ENCODE assay signal across 16 mouse cellular contexts in genomic region chr16:33163330-33164090, GRCm38 (mm10). TPM values are rescaled to one million over a fixed set of nuclear protein-coding genes. Genes with fewer than 3 reads are reported as not detected.
A peak's percentile ranks its signal among the peaks of the same experiment; 100 is the strongest.
DNase-seq lines count a peak whose midpoint lies in the region; ATAC-seq and TF ChIP-seq lines count a peak whose summit lies in the region.
"Had no signal": no experiment of that assay in that cellular context is flagged by ENCODE, and none has a peak within 500 bp of the region (broad histone marks: within the 10 kb centered on the region; RNA-seq: fewer than 3 reads in every experiment).

No protein-coding gene starts in this region.

- 0 out of 2 replicates have a peak, but pooled peaks cover 3% of the 10 kb centered on the region for H3K9me3 ChIP-seq in liver, embryonic 12.5 days (replicated peaks)
- H3K9me3 ChIP-seq in heart, postnatal 0 days (replicated peaks; ENCODE audit: control insufficient read depth, low read length) = 0 out of 2 replicates have a peak, but pooled peaks cover 2% of the 10 kb centered on the region
- H3K9me3 ChIP-seq: embryonic facial prominence, embryonic 12.5 days; midbrain, embryonic 13.5 days; neural tube, embryonic 13.5 days had no signal

- H3K27ac ChIP-seq in liver, adult 2 months (replicated peaks; ENCODE audit: insufficient read depth, low read depth, low read length) = peak overlapping the region; percentile 46
- H3K27ac ChIP-seq in liver, embryonic 12.5 days = no peak overlapping the region
- peak overlapping the region; percentile 69 for H3K27ac ChIP-seq in heart, postnatal 0 days (ENCODE audit: low read depth)
- H3K27ac ChIP-seq: embryonic facial prominence, embryonic 12.5 days; midbrain, embryonic 13.5 days; neural tube, embryonic 13.5 days had no signal

- no peak for TF ChIP-seq CTCF in liver, adult 2 months (IDR thresholded peaks at IDR 0.05; ENCODE audit: low read depth, low read length)
- no peak for TF ChIP-seq CTCF in heart, postnatal 0 days (IDR thresholded peaks at IDR 0.05; ENCODE audit: low read depth)

- 27% methylated on average over 13 of the region's 13 CpGs for WGBS in liver, adult 2 months
- WGBS in liver, embryonic 12.5 days (ENCODE audit: insufficient replicate concordance) = 64% methylated on average over 13 of the region's 13 CpGs
- 44% methylated on average over 13 of the region's 13 CpGs for WGBS in heart, postnatal 0 days

- no peak for TF ChIP-seq POLR2A in liver, adult 2 months (IDR thresholded peaks at IDR 0.05; ENCODE audit: extremely low read depth, insufficient read depth, low read length)

- DNase-seq in liver, adult 2 months (ENCODE audit: extremely low read depth, low read depth, low spot score) = peak; percentile 91
- peak; percentile 38 for DNase-seq in adipocyte (ENCODE audit: low spot score)
- peak; percentile 89 for DNase-seq in adrenal gland, postnatal 10 days
- DNase-seq in heart, postnatal 0 days (ENCODE audit: low spot score) = peak; percentile 50
- DNase-seq in urinary bladder, postnatal 10 days (ENCODE audit: low spot score) = no peak
- no peak for DNase-seq in cerebellum, adult 9-10 months
- DNase-seq: cerebellum, adult 9-11 months; kidney, postnatal 14 days; lung, embryonic 14.5 days; right cerebral cortex, postnatal 25 days had no signal

- H3K4me1 ChIP-seq in liver, adult 2 months (ENCODE audit: control insufficient read depth, insufficient read depth, low read length) = peaks cover 4% of the 10 kb centered on the region; the same call in 1 of the 2 replicates
- H3K4me1 ChIP-seq in liver, embryonic 12.5 days = 0 out of 2 replicates have a peak, but pooled peaks cover 5% of the 10 kb centered on the region
- H3K4me1 ChIP-seq in heart, postnatal 0 days (ENCODE audit: control insufficient read depth, insufficient read depth) = 0 out of 2 replicates have a peak, but pooled peaks cover 3% of the 10 kb centered on the region
- H3K4me1 ChIP-seq: embryonic facial prominence, embryonic 12.5 days; midbrain, embryonic 13.5 days; neural tube, embryonic 13.5 days had no signal

- no peaks in the 10 kb centered on the region for H3K36me3 ChIP-seq in liver, adult 2 months (ENCODE audit: control insufficient read depth, insufficient read depth, low read length)
- H3K36me3 ChIP-seq in liver, embryonic 12.5 days = no peaks in the 10 kb centered on the region
- H3K36me3 ChIP-seq in heart, postnatal 0 days (replicated peaks; ENCODE audit: control insufficient read depth, insufficient read depth, low read length) = no peaks in the 10 kb centered on the region
- H3K36me3 ChIP-seq: embryonic facial prominence, embryonic 12.5 days; midbrain, embryonic 13.5 days; neural tube, embryonic 13.5 days had no signal

- H3K27me3 ChIP-seq in liver, adult 2 months (ENCODE audit: control insufficient read depth, insufficient read depth, low read length) = no peaks in the 10 kb centered on the region
- no peaks in the 10 kb centered on the region for H3K27me3 ChIP-seq in liver, embryonic 12.5 days (replicated peaks)
- no peaks in the 10 kb centered on the region for H3K27me3 ChIP-seq in heart, postnatal 0 days (ENCODE audit: control insufficient read depth, insufficient read depth, low read length)
- H3K27me3 ChIP-seq: embryonic facial prominence, embryonic 12.5 days; midbrain, embryonic 13.5 days; neural tube, embryonic 13.5 days; Patski had no signal

- H3K79me2 ChIP-seq in liver, adult 2 months (ENCODE audit: control insufficient read depth, insufficient read depth, low read length) = no peaks in the 10 kb centered on the region

- no peak overlapping the region for H3K4me3 ChIP-seq in liver, adult 2 months (ENCODE audit: insufficient read depth, low read depth, low read length)
- no peak overlapping the region for H3K4me3 ChIP-seq in liver, embryonic 12.5 days
- no peak overlapping the region for H3K4me3 ChIP-seq in heart, postnatal 0 days (ENCODE audit: low read depth, low read length)
- H3K4me3 ChIP-seq: embryonic facial prominence, embryonic 12.5 days; midbrain, embryonic 13.5 days; neural tube, embryonic 13.5 days had no signal

- H3K4me2 ChIP-seq in liver, embryonic 12.5 days = no peak overlapping the region
- 0 out of 2 replicates have a peak overlapping the region, but pooled peaks have one; percentile 4 for H3K4me2 ChIP-seq in heart, postnatal 0 days (ENCODE audit: low read depth, low read length)
- H3K4me2 ChIP-seq: embryonic facial prominence, embryonic 12.5 days; lung, embryonic 14.5 days; midbrain, embryonic 13.5 days; neural tube, embryonic 13.5 days had no signal

- TF ChIP-seq EP300 in heart, postnatal 0 days (IDR thresholded peaks at IDR 0.05; ENCODE audit: low read depth) = no peak

- no peak overlapping the region for H3K9ac ChIP-seq in liver, adult 2 months (ENCODE audit: low read depth, low read length)
- H3K9ac ChIP-seq in liver, embryonic 12.5 days = no peak overlapping the region
- H3K9ac ChIP-seq in heart, postnatal 0 days (replicated peaks; ENCODE audit: low read depth, low read length) = no peak overlapping the region
- H3K9ac ChIP-seq: embryonic facial prominence, embryonic 12.5 days; lung, embryonic 14.5 days; midbrain, embryonic 13.5 days; neural tube, embryonic 13.5 days had no signal

- ATAC-seq in liver, embryonic 12.5 days = no peak
- ATAC-seq in heart, postnatal 0 days (ENCODE audit: insufficient read depth, low read depth) = peak; percentile 80
- ATAC-seq: CD4-positive, CD25-positive, alpha-beta regulatory T cell, adult 4 months; midbrain, embryonic 13.5 days; Patski had no signal

RNA-seq across cellular contexts. Expression of gene Osbpl11, which starts 21.4 kb away (rescaled TPM):
- 9.8 and 9.9 TPM in 2 replicates for total RNA-seq in liver, adult 2 months (2014; rRNA removed)
- 6.3 TPM in 2 replicates for polyA plus RNA-seq in liver, adult 2 months (2012; rRNA removed)
- polyA plus RNA-seq in liver, embryonic 12.5 days (2016; fragmentation: Nextera tagmentation; extraction: Ambion mirVana) = 11.0 and 11.2 TPM in 2 replicates
- total RNA-seq in adrenal gland, postnatal 10 days (2021) = 10 to 100 TPM; 43.8 to 57.3 TPM
- total RNA-seq in heart, postnatal 0 days (2014; rRNA removed; ENCODE audit: low replicate concordance) = 18.0 and 20.3 TPM in 2 replicates
- polyA plus RNA-seq in heart, postnatal 0 days (2015; fragmentation: Nextera tagmentation; extraction: Ambion mirVana) = 9.9 and 10.4 TPM in 2 replicates

Comparison
In these comparisons a context has a peak if more than half of its experiments do, and no peak if none do; other contexts are left out.
1. DNase-seq: peak in liver, adult 2 months (single experiment), adipocyte (single experiment), adrenal gland, postnatal 10 days (single experiment) and heart, postnatal 0 days (single experiment); none in urinary bladder, postnatal 10 days (single experiment) and cerebellum, adult 9-10 months (single experiment).